Mouse (Mus musculus): ENCODE measurements at regions not wholly inside any gene's neighbourhood (a gene's known extent, or its start where the extent isn't known, plus 50 kb on each side); places are given as distances from the start of the nearest gene placed in this dataset.
"Not testable (repeated sequence)": the region's sequence is repeated elsewhere in the genome, so short reads cannot be mapped to it uniquely, and the experiment has no call there.

GRCm38 (mm10) chr9:27453476-27453875, 56.9 kb downstream of the Spata19 start:
- in situ Hi-C loops (cut with MboI, MseI): no loop called here

- in situ Hi-C loops (cut with MboI, MseI): no loop called here
Measured at GRCm38 (mm10) chr9:27453924-27454652, 57.5 kb downstream of the Spata19 start.

GRCm38 (mm10) chr9:27458335-27459040, 61.9 kb downstream of the Spata19 start:
- in situ Hi-C loops (cut with MboI, MseI): no loop called here

GRCm38 (mm10) chr9:27461029-27461428, 64.4 kb downstream of the Spata19 start:
- in situ Hi-C loops (cut with MboI, MseI): no loop called here

GRCm38 (mm10) chr9:27464006-27464405, 67.4 kb downstream of the Spata19 start:
- in situ Hi-C loops (cut with MboI, MseI): no loop called here

GRCm38 (mm10) chr9:27475468-27475867, 78.9 kb downstream of the Spata19 start:
- in situ Hi-C loops (cut with MboI, MseI): no loop called here

- in situ Hi-C loops (cut with MboI, MseI): no loop called here
Measured at GRCm38 (mm10) chr9:27476636-27477035, 80.0 kb downstream of the Spata19 start.

- in situ Hi-C loops (cut with MboI, MseI): no loop called here
Measured at GRCm38 (mm10) chr9:27477079-27477687, 80.6 kb downstream of the Spata19 start.

GRCm38 (mm10) chr9:27478346-27478745, 81.7 kb downstream of the Spata19 start:
- in situ Hi-C loops (cut with MboI, MseI): no loop called here

GRCm38 (mm10) chr9:27501816-27502215, 105.2 kb downstream of the Spata19 start:
- in situ Hi-C loops (cut with MboI, MseI): no loop called here

- in situ Hi-C loops (cut with MboI, MseI): no loop called here
Measured at GRCm38 (mm10) chr9:27509157-27509556, 112.6 kb downstream of the Spata19 start.

GRCm38 (mm10) chr9:27509711-27510110, 113.1 kb downstream of the Spata19 start:
- in situ Hi-C loops (cut with MboI, MseI): no loop called here

- in situ Hi-C loops (cut with MboI, MseI): no loop called here
Measured at GRCm38 (mm10) chr9:27511161-27511560, 114.6 kb downstream of the Spata19 start.

- in situ Hi-C loops (cut with MboI, MseI): no loop called here
Measured at GRCm38 (mm10) chr9:27515427-27516110, 119.0 kb downstream of the Spata19 start.

- in situ Hi-C loops (cut with MboI, MseI): no loop called here
Measured at GRCm38 (mm10) chr9:27518031-27518430, 121.4 kb downstream of the Spata19 start.

GRCm38 (mm10) chr9:27519711-27520110, 123.1 kb downstream of the Spata19 start:
- in situ Hi-C loops (cut with MboI, MseI): no loop called here

- in situ Hi-C loops (cut with MboI, MseI): no loop called here
Measured at GRCm38 (mm10) chr9:27521181-27521580, 124.6 kb downstream of the Spata19 start.

- in situ Hi-C loops (cut with MboI, MseI): no loop called here
Measured at GRCm38 (mm10) chr9:27526681-27527080, 130.1 kb downstream of the Spata19 start.

GRCm38 (mm10) chr9:27538480-27538879, 141.9 kb downstream of the Spata19 start:
- in situ Hi-C loops (cut with MboI, MseI): no loop called here

- in situ Hi-C loops (cut with MboI, MseI): no loop called here
Measured at GRCm38 (mm10) chr9:27541585-27542151, 145.1 kb downstream of the Spata19 start.

- in situ Hi-C loops (cut with MboI, MseI): not testable (repeated sequence)
Measured at GRCm38 (mm10) chr9:27554697-27555096, 158.1 kb downstream of the Spata19 start.

Data from T-helper 2 cell (primary cell).